Mouse (Mus musculus) heart, postnatal 0 days (tissue): ENCODE measurements around the gene Dnm3.

Experiments used
- CTCF ChIP-seq: IDR thresholded peaks from 2 replicates; pipeline ENCODE4 v1.5.1; 2016; ENCODE audit warnings: antibody characterized with exemption, control low read depth, low read depth
- EP300 ChIP-seq: IDR thresholded peaks from 2 replicates; pipeline ENCODE4 v1.6.1; 2016; ENCODE audit warnings: antibody characterized with exemption, low read depth

DNA sequence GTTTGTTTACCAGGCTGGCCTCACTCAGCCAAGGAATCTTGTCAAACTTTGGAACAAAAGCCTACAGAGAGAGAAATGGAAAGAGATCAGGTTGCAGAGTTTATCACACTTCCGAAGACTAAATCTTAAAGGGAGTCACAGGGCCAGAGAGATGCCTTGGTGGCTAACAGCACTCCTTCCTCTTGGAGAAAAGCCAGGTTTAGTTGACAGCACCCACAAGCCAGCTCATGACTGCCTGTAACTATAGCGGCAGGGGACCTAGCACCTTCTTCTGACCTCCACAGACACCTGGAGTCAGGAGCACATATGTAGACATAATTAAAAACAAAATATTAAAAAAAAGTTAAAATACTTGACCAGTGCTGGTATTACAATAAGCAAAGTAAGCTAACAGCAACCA, 509.9 kb downstream of the Dnm3 start:
- no peak for TF ChIP-seq CTCF
- no peak for TF ChIP-seq EP300
